Mouse (Mus musculus): ENCODE measurements around the gene Dennd5a. TPM values are rescaled to one million over a fixed set of nuclear protein-coding genes. Genes with fewer than 3 reads are reported as not detected.

The Dennd5a gene
- total and polyA plus RNA-seq, 3 experiments, result 10.1 to 117 (median 70.4) TPM

DNA sequence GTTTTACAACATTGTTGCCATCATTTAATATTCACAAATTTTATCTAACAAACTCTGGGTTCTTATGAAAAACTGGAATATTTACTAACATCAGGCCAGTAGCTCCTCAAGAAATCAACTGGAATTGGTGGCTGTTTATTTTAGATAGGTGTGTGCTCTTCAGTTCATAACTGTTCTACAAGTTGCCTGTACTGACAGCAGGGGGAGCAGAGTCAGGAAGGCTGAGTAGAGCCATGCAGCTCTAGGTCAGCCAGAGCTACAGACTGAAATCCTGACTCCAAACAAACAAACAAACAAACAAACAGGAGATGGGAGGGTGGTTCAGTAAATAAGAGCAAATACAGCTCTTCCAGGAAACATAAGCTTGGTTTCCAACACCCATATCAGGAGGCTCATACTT, 30.6 kb downstream of the Dennd5a start:
- no peak for DNase-seq (ENCODE audit: low spot score)
- no peak overlapping the region for H3K4me3 ChIP-seq (ENCODE audit: low read depth, low read length)
- TF ChIP-seq POLR2AphosphoS5 (IDR thresholded peaks at IDR 0.05; ENCODE audit: insufficient replicate concordance, low read depth, low read length) (no peak), GATA1 (IDR thresholded peaks at IDR 0.05; ENCODE audit: borderline replicate concordance, low read length) (no peak), CTCF (IDR thresholded peaks at IDR 0.05; ENCODE audit: low read depth, low read length) (no peak), TAL1 (conservative IDR thresholded peaks at IDR 0.05; ENCODE audit: low read depth, low read length) (no peak), GATA2 (IDR thresholded peaks at IDR 0.05; ENCODE audit: borderline replicate concordance, low read depth, low read length) (no peak)
- H3K36me3 ChIP-seq (replicated peaks), result peaks cover 75% of the 10 kb centered on the region
- no peak for ATAC-seq (ENCODE audit: extremely low read depth, insufficient number of reproducible peaks, low FRiP score, poor library complexity, severe bottlenecking)
- no peaks in the 10 kb centered on the region for H3K4me1 ChIP-seq (ENCODE audit: insufficient read depth, low read depth, low read length)
- H3K27me3 ChIP-seq (ENCODE audit: insufficient read depth, low read length), result no peaks in the 10 kb centered on the region
- H3K9me3 ChIP-seq (replicated peaks), result no peaks in the 10 kb centered on the region

DNA sequence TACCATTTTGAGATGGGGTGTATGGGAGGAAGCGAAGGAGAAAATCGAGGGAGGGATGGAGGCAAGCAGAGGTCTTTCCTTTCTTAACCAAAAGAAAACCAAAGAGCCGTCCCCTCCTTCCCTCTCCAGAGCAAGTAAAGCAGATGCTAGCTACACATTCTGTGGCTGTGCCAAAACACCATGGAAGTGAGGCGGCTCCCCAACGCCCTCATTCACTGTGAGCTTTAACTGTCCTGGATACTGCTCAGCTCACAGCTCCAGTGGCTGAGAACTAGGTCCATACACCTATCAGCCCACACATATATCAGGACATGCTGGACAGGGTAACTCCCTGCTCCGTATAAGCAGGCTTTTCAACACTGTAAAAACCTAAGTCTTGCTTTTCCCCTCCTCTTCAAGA, 31.9 kb downstream of the Dennd5a start:
- no peak for DNase-seq (ENCODE audit: low spot score)
- TF ChIP-seq GATA1 (IDR thresholded peaks at IDR 0.05; ENCODE audit: borderline replicate concordance, low read length) (no peak), GATA2 (IDR thresholded peaks at IDR 0.05; ENCODE audit: borderline replicate concordance, low read depth, low read length) (no peak), POLR2AphosphoS5 (IDR thresholded peaks at IDR 0.05; ENCODE audit: insufficient replicate concordance, low read depth, low read length) (no peak), TAL1 (conservative IDR thresholded peaks at IDR 0.05; ENCODE audit: low read depth, low read length) (no peak), CTCF (IDR thresholded peaks at IDR 0.05; ENCODE audit: low read depth, low read length) (no peak)
- H3K36me3 ChIP-seq (replicated peaks), result peaks cover 73% of the 10 kb centered on the region
- H3K27me3 ChIP-seq (ENCODE audit: insufficient read depth, low read length), result no peaks in the 10 kb centered on the region
- H3K4me1 ChIP-seq (ENCODE audit: insufficient read depth, low read depth, low read length), result no peaks in the 10 kb centered on the region
- H3K9me3 ChIP-seq (replicated peaks), result no peaks in the 10 kb centered on the region
- no peak overlapping the region for H3K4me3 ChIP-seq (ENCODE audit: low read depth, low read length)
- no peak for ATAC-seq (ENCODE audit: extremely low read depth, insufficient number of reproducible peaks, low FRiP score, poor library complexity, severe bottlenecking)

GRCm38 (mm10) chr7:109924965-109925364, 35.3 kb downstream of the Dennd5a start:
- Histone ChIP-seq H3K9me3 (replicated peaks) (no peaks in the 10 kb centered on the region), H3K36me3 (replicated peaks) (peaks cover 75% of the 10 kb centered on the region), H3K27me3 (ENCODE audit: insufficient read depth, low read length) (no peaks in the 10 kb centered on the region), H3K4me3 (ENCODE audit: low read depth, low read length) (no peak overlapping the region), H3K4me1 (ENCODE audit: insufficient read depth, low read depth, low read length) (peaks cover 4% of the 10 kb centered on the region; the same call in 1 of the 2 replicates)
- DNase-seq (ENCODE audit: low spot score), result no peak
- ATAC-seq (ENCODE audit: extremely low read depth, insufficient number of reproducible peaks, low FRiP score, poor library complexity, severe bottlenecking), result no peak
- TF ChIP-seq CTCF (IDR thresholded peaks at IDR 0.05; ENCODE audit: low read depth, low read length) (no peak), GATA2 (IDR thresholded peaks at IDR 0.05; ENCODE audit: borderline replicate concordance, low read depth, low read length) (no peak), TAL1 (conservative IDR thresholded peaks at IDR 0.05; ENCODE audit: low read depth, low read length) (no peak), POLR2AphosphoS5 (IDR thresholded peaks at IDR 0.05; ENCODE audit: insufficient replicate concordance, low read depth, low read length) (no peak), GATA1 (IDR thresholded peaks at IDR 0.05; ENCODE audit: borderline replicate concordance, low read length) (no peak)

- Histone ChIP-seq H3K4me1 (ENCODE audit: insufficient read depth, low read depth, low read length) (peaks cover 9% of the 10 kb centered on the region; the same call in 1 of the 2 replicates), H3K4me3 (ENCODE audit: low read depth, low read length) (no peak overlapping the region), H3K27me3 (ENCODE audit: insufficient read depth, low read length) (no peaks in the 10 kb centered on the region), H3K9me3 (replicated peaks) (no peaks in the 10 kb centered on the region), H3K36me3 (replicated peaks) (peaks cover 81% of the 10 kb centered on the region)
- no peak for TF ChIP-seq GATA2 (IDR thresholded peaks at IDR 0.05; ENCODE audit: borderline replicate concordance, low read depth, low read length)
- ATAC-seq (ENCODE audit: extremely low read depth, insufficient number of reproducible peaks, low FRiP score, poor library complexity, severe bottlenecking), result no peak
- DNase-seq (ENCODE audit: low spot score), result no peak
Observed at GRCm38 (mm10) chr7:109922889-109923288, 37.4 kb downstream of the Dennd5a start.

DNA sequence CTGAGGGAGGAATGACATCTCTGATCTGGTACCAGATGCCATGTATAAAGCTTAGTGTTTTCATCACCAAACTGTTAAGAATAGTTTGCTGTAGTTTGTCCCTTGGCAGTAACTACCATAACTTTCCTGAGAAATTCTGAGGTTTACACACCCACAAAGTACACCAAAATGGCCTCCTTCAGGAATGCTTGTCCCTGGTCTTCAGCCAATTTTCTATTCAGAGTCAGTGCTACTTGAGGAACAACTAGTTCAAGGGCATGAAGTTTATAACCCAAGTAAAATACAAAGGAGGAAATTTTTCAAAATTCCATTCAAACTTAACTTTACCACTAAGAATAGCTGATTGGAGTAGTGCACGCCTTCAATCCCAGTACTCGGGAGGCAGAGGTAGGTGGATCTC, 54.1 kb downstream of the Dennd5a start:
- H3K9me3 ChIP-seq (replicated peaks), result no peaks in the 10 kb centered on the region
- no peak for DNase-seq (ENCODE audit: low spot score)
- no peaks in the 10 kb centered on the region for H3K27me3 ChIP-seq (ENCODE audit: insufficient read depth, low read length)
- H3K36me3 ChIP-seq (replicated peaks), result peaks cover 91% of the 10 kb centered on the region
- no peaks in the 10 kb centered on the region for H3K4me1 ChIP-seq (ENCODE audit: insufficient read depth, low read depth, low read length)
- no peak for ATAC-seq (ENCODE audit: extremely low read depth, insufficient number of reproducible peaks, low FRiP score, poor library complexity, severe bottlenecking)
- TF ChIP-seq TAL1 (conservative IDR thresholded peaks at IDR 0.05; ENCODE audit: low read depth, low read length) (no peak), GATA2 (IDR thresholded peaks at IDR 0.05; ENCODE audit: borderline replicate concordance, low read depth, low read length) (no peak), POLR2AphosphoS5 (IDR thresholded peaks at IDR 0.05; ENCODE audit: insufficient replicate concordance, low read depth, low read length) (no peak), GATA1 (IDR thresholded peaks at IDR 0.05; ENCODE audit: borderline replicate concordance, low read length) (no peak), CTCF (IDR thresholded peaks at IDR 0.05; ENCODE audit: low read depth, low read length) (no peak)
- H3K4me3 ChIP-seq (ENCODE audit: low read depth, low read length), result no peak overlapping the region

DNA sequence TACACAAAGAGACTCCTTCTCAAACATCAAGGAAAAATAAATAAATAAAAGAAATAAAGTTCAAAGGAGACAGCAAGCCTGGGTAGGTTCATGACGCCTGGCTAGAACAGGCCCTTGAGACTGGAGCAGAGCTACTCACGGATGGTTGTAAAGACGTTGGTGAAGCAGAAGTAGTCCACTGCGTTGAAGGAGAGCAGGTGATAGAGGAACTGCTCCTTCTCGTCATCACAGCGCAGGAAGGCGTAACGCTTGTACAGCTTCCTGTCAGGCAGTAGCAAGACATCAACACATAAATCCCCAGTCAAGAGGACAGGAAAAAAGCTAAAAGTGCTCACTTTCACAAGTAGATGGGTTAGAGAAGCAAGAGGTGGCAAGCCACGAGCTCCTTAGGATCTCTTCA, 59.3 kb downstream of the Dennd5a start:
- no peaks in the 10 kb centered on the region for H3K4me1 ChIP-seq (ENCODE audit: insufficient read depth, low read depth, low read length)
- no peak for TF ChIP-seq TAL1 (conservative IDR thresholded peaks at IDR 0.05; ENCODE audit: low read depth, low read length)
- no peak for TF ChIP-seq CTCF (IDR thresholded peaks at IDR 0.05; ENCODE audit: low read depth, low read length)
- TF ChIP-seq GATA1 (IDR thresholded peaks at IDR 0.05; ENCODE audit: borderline replicate concordance, low read length), result no peak
- no peak for TF ChIP-seq GATA2 (IDR thresholded peaks at IDR 0.05; ENCODE audit: borderline replicate concordance, low read depth, low read length)
- TF ChIP-seq POLR2AphosphoS5 (IDR thresholded peaks at IDR 0.05; ENCODE audit: insufficient replicate concordance, low read depth, low read length), result no peak
- H3K9me3 ChIP-seq (replicated peaks), result no peaks in the 10 kb centered on the region
- H3K36me3 ChIP-seq (replicated peaks), result peaks cover 99% of the 10 kb centered on the region
- H3K27me3 ChIP-seq (ENCODE audit: insufficient read depth, low read length), result no peaks in the 10 kb centered on the region
- no peak overlapping the region for H3K4me3 ChIP-seq (ENCODE audit: low read depth, low read length)
- ATAC-seq (ENCODE audit: extremely low read depth, insufficient number of reproducible peaks, low FRiP score, poor library complexity, severe bottlenecking) (no peak), DNase-seq (ENCODE audit: low spot score) (no peak)

GRCm38 (mm10) chr7:109898911-109899310, 61.4 kb downstream of the Dennd5a start:
- ATAC-seq (ENCODE audit: extremely low read depth, insufficient number of reproducible peaks, low FRiP score, poor library complexity, severe bottlenecking) (no peak), DNase-seq (ENCODE audit: low spot score) (no peak)
- Histone ChIP-seq H3K4me3 (ENCODE audit: low read depth, low read length) (no peak overlapping the region), H3K4me1 (ENCODE audit: insufficient read depth, low read depth, low read length) (no peaks in the 10 kb centered on the region), H3K36me3 (replicated peaks) (peaks cover 100% of the 10 kb centered on the region), H3K27me3 (ENCODE audit: insufficient read depth, low read length) (no peaks in the 10 kb centered on the region), H3K9me3 (replicated peaks) (no peaks in the 10 kb centered on the region)
- TF ChIP-seq GATA2 (IDR thresholded peaks at IDR 0.05; ENCODE audit: borderline replicate concordance, low read depth, low read length) (no peak), CTCF (IDR thresholded peaks at IDR 0.05; ENCODE audit: low read depth, low read length) (no peak), TAL1 (conservative IDR thresholded peaks at IDR 0.05; ENCODE audit: low read depth, low read length) (no peak), POLR2AphosphoS5 (IDR thresholded peaks at IDR 0.05; ENCODE audit: insufficient replicate concordance, low read depth, low read length) (no peak), GATA1 (IDR thresholded peaks at IDR 0.05; ENCODE audit: borderline replicate concordance, low read length) (no peak)
